Mouse (Mus musculus) spleen, postnatal 0 days (tissue): ENCODE results near the gene Tshb. TPM values are rescaled to one million over a fixed set of nuclear protein-coding genes. Genes with fewer than 3 reads are reported as not detected.

Source experiments
- polyA plus RNA-seq: library from polyadenylated mRNA; unstranded; fragments of >200 nt; fragmentation: Nextera tagmentation; extraction: Ambion mirVana; gene quantifications from 2 replicates; pipeline ENCODE4 v1.2.1, GENCODE M21; 2015

The Tshb gene
- 0.10 and 0.11 TPM in 2 replicates for polyA plus RNA-seq

GRCm38 (mm10) chr3:102782618-102783017 lies at the start of gene Tshb:
Tshb (minus strand) TSS chr3:102782718.

DNA sequence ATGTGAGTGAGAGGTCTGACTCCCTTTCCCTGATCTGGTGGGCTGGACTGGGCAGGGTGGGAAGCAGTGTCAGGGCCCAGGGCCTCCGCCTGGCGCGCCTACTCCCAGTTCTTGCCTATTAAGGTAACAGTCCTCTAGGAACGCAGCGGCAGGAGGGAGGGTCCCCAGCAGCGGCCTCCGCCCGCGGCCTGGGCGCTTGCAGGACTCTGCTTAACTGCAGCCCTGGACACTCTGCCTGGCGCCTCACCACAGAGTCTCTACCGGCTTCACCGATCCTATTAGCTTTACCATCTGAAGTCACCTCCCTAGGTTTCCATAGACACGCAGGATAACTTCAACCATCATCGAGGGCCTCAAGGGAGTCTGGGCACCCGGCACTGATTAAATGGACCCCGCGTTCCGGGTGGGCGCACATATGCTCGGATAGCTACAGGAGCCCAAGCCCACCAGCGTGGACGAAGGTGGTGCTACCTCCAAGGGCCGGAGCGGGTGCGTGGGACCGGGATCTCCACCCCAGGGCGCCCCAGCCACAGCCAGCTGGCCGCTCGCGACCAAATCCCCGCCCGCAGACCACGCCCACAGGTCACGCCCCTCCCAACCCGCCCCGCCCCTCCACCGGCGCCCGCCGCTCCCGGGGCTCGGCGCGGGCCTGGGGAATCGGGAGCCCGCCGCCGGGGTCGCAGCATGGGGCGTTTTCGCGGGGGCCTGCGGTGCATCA lies 48.0 kb downstream of the Tshb start, which contains the start of gene Tspan2:
TSS of gene Tspan2 (plus strand) at position 217 of the 718 bp plus-strand sequence.

Other genes starting within 250 kb of the Tshb start
- gene Tspan2, start 48.2 kb downstream of the Tshb start, polyA plus RNA-seq = 3.6 and 5.3 TPM in 2 replicates
- not detected in 2 replicates for gene Sycp1, start 153.4 kb upstream of the Tshb start, polyA plus RNA-seq
- gene Nr1h5, start 181.4 kb upstream of the Tshb start, polyA plus RNA-seq = not detected in 2 replicates
- 23.1 and 29.0 TPM in 2 replicates for gene Sike1, start 213.0 kb upstream of the Tshb start, polyA plus RNA-seq
- 120 and 123 TPM in 2 replicates for gene Csde1, start 237.7 kb upstream of the Tshb start, polyA plus RNA-seq